Mouse (Mus musculus) heart, adult 2 months (tissue): ENCODE measurements around the gene Chkb.

ENCODE experiments used
- CTCF ChIP-seq: fragments of 200-600 bp; IDR thresholded peaks from 2 replicates; pipeline ENCODE4 v1.8.1; 2022; ENCODE audit warnings: antibody characterized with exemption, mild to moderate bottlenecking, moderate library complexity
- POLR2A ChIP-seq: fragments of 200-500 bp; IDR thresholded peaks from 2 replicates; pipeline ENCODE4 v1.6.1; 2011; ENCODE audit warnings: mild to moderate bottlenecking, low read depth, low read length, control low read depth; ENCODE audit not compliant: insufficient read depth

GRCm38 (mm10) chr15:89461321-89461720 lies 31.6 kb upstream of the Chkb start:
- TF ChIP-seq POLR2A, result no peak
- no peak for TF ChIP-seq CTCF
